In genomic region chr16:90458899-90459610, GRCm38 (mm10) we compare ENCODE assay signal across 8 mouse cellular contexts.
DNase-seq lines count a peak whose midpoint lies in the region; ATAC-seq and TF ChIP-seq lines count a peak whose summit lies in the region.

No protein-coding gene starts in this region.

- H3K36me3 ChIP-seq in embryonic facial prominence, embryonic 11.5 days (replicated peaks; ENCODE audit: control insufficient read depth, insufficient read depth, low read depth, low read length): no peaks in the 10 kb centered on the region; the same call in none of the 2 replicates
- peaks cover 11% of the 10 kb centered on the region; the same call in 1 of the 2 replicates for H3K36me3 ChIP-seq in heart, postnatal 0 days (replicated peaks; ENCODE audit: control insufficient read depth, insufficient read depth, low read length)

- no peak overlapping the region for H3K27ac ChIP-seq in embryonic facial prominence, embryonic 11.5 days (replicated peaks; ENCODE audit: low read depth, low read length)
- 0 out of 2 replicates have a peak overlapping the region, but pooled peaks have one; percentile 12 for H3K27ac ChIP-seq in heart, postnatal 0 days (ENCODE audit: low read depth)

- 38% methylated on average over 11 of the region's 11 CpGs for WGBS in embryonic facial prominence, embryonic 11.5 days
- 35% methylated on average over 11 of the region's 11 CpGs for WGBS in heart, postnatal 0 days
- 12% methylated on average over 11 of the region's 11 CpGs for WGBS in lung, adult 2 months

- peak; percentile 50 for DNase-seq in 416B (ENCODE audit: low read depth)
- peak; percentile 65 for DNase-seq in embryonic facial prominence, embryonic 11.5 days (ENCODE audit: low spot score)
- DNase-seq in heart, postnatal 0 days (ENCODE audit: low spot score): peak; percentile 62
- DNase-seq in lung, adult 2 months: peak; percentile 5
- DNase-seq in natural killer cell, adult 2 months (ENCODE audit: low spot score in 2 of 2): no peak
- DNase-seq in left cerebral cortex, adult 11 months (ENCODE audit: low spot score): no peak
- DNase-seq in cerebellum, adult 9-11 months: no peak
- no peak for DNase-seq in adipocyte (ENCODE audit: low spot score)

- peak; percentile 31; the same call in 1 of the 2 replicates for ATAC-seq in embryonic facial prominence, embryonic 11.5 days (replicated peaks; ENCODE audit: insufficient number of reproducible peaks, low FRiP score, low TSS enrichment, low read depth)
- ATAC-seq in heart, postnatal 0 days (ENCODE audit: insufficient read depth, low read depth): 0 out of 2 replicates have a peak, but pooled peaks have one; percentile 15

- no peak for TF ChIP-seq EP300 in heart, postnatal 0 days (IDR thresholded peaks at IDR 0.05; ENCODE audit: low read depth)

- no peak overlapping the region for H3K4me3 ChIP-seq in embryonic facial prominence, embryonic 11.5 days (ENCODE audit: low read depth, low read length)
- H3K4me3 ChIP-seq in heart, postnatal 0 days (ENCODE audit: low read depth, low read length): no peak overlapping the region
- no peak overlapping the region for H3K4me3 ChIP-seq in lung, adult 2 months (replicated peaks; ENCODE audit: extremely low read depth, low read depth, low read length)

- no peak overlapping the region for H3K4me2 ChIP-seq in embryonic facial prominence, embryonic 11.5 days (ENCODE audit: low read depth, low read length)
- no peak overlapping the region for H3K4me2 ChIP-seq in heart, postnatal 0 days (ENCODE audit: low read depth, low read length)

- no peaks in the 10 kb centered on the region for H3K9me3 ChIP-seq in embryonic facial prominence, embryonic 11.5 days (replicated peaks; ENCODE audit: control insufficient read depth, low read length)
- H3K9me3 ChIP-seq in heart, postnatal 0 days (replicated peaks; ENCODE audit: control insufficient read depth, low read length): no peaks in the 10 kb centered on the region

- no peak overlapping the region for H3K9ac ChIP-seq in embryonic facial prominence, embryonic 11.5 days (replicated peaks; ENCODE audit: low read length)
- H3K9ac ChIP-seq in heart, postnatal 0 days (replicated peaks; ENCODE audit: low read depth, low read length): no peak overlapping the region

- no peaks in the 10 kb centered on the region for H3K27me3 ChIP-seq in embryonic facial prominence, embryonic 11.5 days (ENCODE audit: control insufficient read depth, insufficient read depth, low read length)
- no peaks in the 10 kb centered on the region for H3K27me3 ChIP-seq in heart, postnatal 0 days (ENCODE audit: control insufficient read depth, insufficient read depth, low read length)

- TF ChIP-seq CTCF in heart, postnatal 0 days (IDR thresholded peaks at IDR 0.05; ENCODE audit: low read depth): no peak
- TF ChIP-seq CTCF in lung, adult 2 months (IDR thresholded peaks at IDR 0.05; ENCODE audit: insufficient read depth, low read length): no peak

- no peak for TF ChIP-seq POLR2A in lung, adult 2 months (IDR thresholded peaks at IDR 0.05; ENCODE audit: borderline replicate concordance, extremely low read depth, low read depth, low read length)

- no peaks in the 10 kb centered on the region for H3K4me1 ChIP-seq in embryonic facial prominence, embryonic 11.5 days (ENCODE audit: control insufficient read depth, insufficient read depth, low read length)
- H3K4me1 ChIP-seq in heart, postnatal 0 days (ENCODE audit: control insufficient read depth, insufficient read depth): peaks cover 40% of the 10 kb centered on the region
- H3K4me1 ChIP-seq in lung, adult 2 months (ENCODE audit: control insufficient read depth, insufficient read depth, low read length): peaks cover 11% of the 10 kb centered on the region

Comparison
In these comparisons a context has a peak if more than half of its experiments do, and no peak if none do; other contexts are left out.
1. DNase-seq: peak in 416B (single experiment), embryonic facial prominence, embryonic 11.5 days (single experiment), heart, postnatal 0 days (single experiment) and lung, adult 2 months (single experiment); none in natural killer cell, adult 2 months (0 of 2), left cerebral cortex, adult 11 months (single experiment), cerebellum, adult 9-11 months (single experiment) and adipocyte (single experiment).